Mouse (Mus musculus) right cerebral cortex, postnatal 36 days (tissue): ENCODE results near the gene Slc5a6.

Experiments used
- DNase-seq, 2 experiments: peaks; one replicate each; pipeline ENCODE4 v3.0.0; 2022; ENCODE audit warnings: low spot score in 2 of 2, mixed read lengths in 1 of 2

Slc5a6 gene

GRCm38 (mm10) chr5:31048763-31049641 lies at the start of gene Slc5a6:
Gene Slc5a6 (minus strand): TSS chr5:31048924.
- DNase-seq, result peak in 1 of 2 experiments; percentile 45

GRCm38 (mm10) chr5:31095711-31096480 lies 47.2 kb upstream of the Slc5a6 start:
- no peak for DNase-seq

GRCm38 (mm10) chr5:31094799-31095691 lies 46.3 kb upstream of the Slc5a6 start:
- peak in 1 of 2 experiments; percentile 68 for DNase-seq

GRCm38 (mm10) chr5:31094100-31094798 lies 45.5 kb upstream of the Slc5a6 start:
- no peak for DNase-seq

GRCm38 (mm10) chr5:31093151-31094041 lies 44.7 kb upstream of the Slc5a6 start:
- peak in 1 of 2 experiments; percentile 56 for DNase-seq

- peak in 1 of 2 experiments; percentile 56 for DNase-seq
Observed at GRCm38 (mm10) chr5:31092231-31092975, 43.7 kb upstream of the Slc5a6 start.

- no peak for DNase-seq
Observed at GRCm38 (mm10) chr5:31087131-31087530, 38.4 kb upstream of the Slc5a6 start.

- no peak for DNase-seq
Observed at GRCm38 (mm10) chr5:31086606-31087005, 37.9 kb upstream of the Slc5a6 start.

- no peak for DNase-seq
Observed at GRCm38 (mm10) chr5:31083949-31084348, 35.2 kb upstream of the Slc5a6 start.

GRCm38 (mm10) chr5:31082935-31083625 lies 34.4 kb upstream of the Slc5a6 start:
- DNase-seq, result no peak

GRCm38 (mm10) chr5:31082355-31082754 lies 33.6 kb upstream of the Slc5a6 start:
- no peak for DNase-seq

GRCm38 (mm10) chr5:31081386-31081785 lies 32.7 kb upstream of the Slc5a6 start:
- no peak for DNase-seq

GRCm38 (mm10) chr5:31080795-31081164 lies 32.1 kb upstream of the Slc5a6 start:
- no peak for DNase-seq

- DNase-seq, result peak; percentile 64 to 79
Observed at GRCm38 (mm10) chr5:31080059-31080794, 31.5 kb upstream of the Slc5a6 start.

GRCm38 (mm10) chr5:31076346-31076745 lies 27.6 kb upstream of the Slc5a6 start:
- no peak for DNase-seq

GRCm38 (mm10) chr5:31073176-31073575 lies 24.5 kb upstream of the Slc5a6 start:
- no peak for DNase-seq

GRCm38 (mm10) chr5:31071821-31072220 lies 23.1 kb upstream of the Slc5a6 start:
- DNase-seq, result no peak

- no peak for DNase-seq
Observed at GRCm38 (mm10) chr5:31071059-31071458, 22.3 kb upstream of the Slc5a6 start.
